Mouse (Mus musculus) cortical plate, adult 2 months (tissue): ENCODE results near the gene Sufu.

Experiments
- CTCF ChIP-seq: fragments of 200-500 bp; IDR thresholded peaks from 2 replicates; pipeline ENCODE4 v1.5.1; 2011; ENCODE audit warnings: mild to moderate bottlenecking, control low read depth, low read length; ENCODE audit not compliant: insufficient read depth; ENCODE audit errors: extremely low read depth
- POLR2A ChIP-seq: fragments of 200-500 bp; IDR thresholded peaks from 2 replicates; pipeline ENCODE4 v1.6.1; 2011; ENCODE audit warnings: mild to moderate bottlenecking, low read length, control low read depth; ENCODE audit not compliant: insufficient read depth; ENCODE audit errors: extremely low read depth

DNA sequence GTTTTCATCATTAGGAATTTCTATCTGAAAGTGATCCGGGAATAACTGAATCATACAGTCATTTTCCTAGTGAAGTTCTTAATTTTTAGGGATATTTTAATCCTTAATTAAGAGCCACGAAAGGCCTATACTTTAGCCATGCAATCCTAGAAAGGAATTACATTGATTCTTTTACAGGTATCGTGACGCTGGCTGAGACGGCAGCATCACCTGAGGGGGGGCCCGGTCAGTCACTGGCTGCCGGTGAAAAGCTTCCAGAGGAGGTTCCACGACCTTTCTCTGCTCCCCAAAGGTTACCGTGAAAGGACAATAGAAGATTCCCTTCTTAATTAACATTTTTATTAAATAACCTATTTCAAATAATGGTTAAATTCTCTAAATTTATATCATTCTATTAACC lies 140.7 kb downstream of the Sufu start:
- TF ChIP-seq CTCF (no peak), POLR2A (no peak)
